Mouse (Mus musculus) small intestine, adult 2 months (tissue): Measurements from ENCODE around the gene Prr36.

ENCODE experiments used
- CTCF ChIP-seq: fragments of 200-500 bp; IDR thresholded peaks from 2 replicates; pipeline ENCODE4 v1.5.1; 2012; ENCODE audit warnings: low read depth, mild to moderate bottlenecking, control low read depth, inconsistent platforms, low read length, moderate library complexity, mixed read lengths; ENCODE audit not compliant: insufficient replicate concordance, insufficient read length; ENCODE audit errors: extremely low read depth
- POLR2A ChIP-seq: fragments of 200-500 bp; IDR thresholded peaks from 2 replicates; pipeline ENCODE4 v1.6.1; 2012; ENCODE audit warnings: low read depth, mild to moderate bottlenecking, control low read depth, inconsistent platforms, low read length, moderate library complexity

- TF ChIP-seq CTCF (no peak), POLR2A (no peak)
These were observed 10.3 kb downstream of the Prr36 start for GRCm38 (mm10) chr8:4207016-4207350.
